Mouse (Mus musculus) stomach, postnatal 0 days (tissue): Measurements from ENCODE around the gene Sohlh1. TPM values are rescaled to one million over a fixed set of nuclear protein-coding genes. Genes with fewer than 3 reads are reported as not detected.

ENCODE experiments used
- ATAC-seq: fragments of 200-750 bp; cut with Nextera tagmentation; 2 replicates; pipeline ENCODE4 v1.8.0; 2017; ENCODE audit not compliant: low FRiP score, low TSS enrichment
- DNase-seq: peaks from one replicate; pipeline ENCODE4 v3.0.0-alpha.2; 2016; ENCODE audit warnings: low spot score
- H3K27ac ChIP-seq: fragments of 300-500 bp; sonication (generic); replicated peaks from 2 replicates; pipeline ENCODE4 v1.5.1; 2014; ENCODE audit warnings: mild to moderate bottlenecking, control low read depth
- H3K27me3 ChIP-seq: fragments of 300-500 bp; sonication (generic); 2 replicates; pipeline ENCODE4 v1.6.1; 2014; ENCODE audit warnings: low read length; ENCODE audit not compliant: control insufficient read depth, insufficient read depth
- H3K36me3 ChIP-seq: fragments of 300-500 bp; sonication (generic); 2 replicates; pipeline ENCODE4 v1.6.1; 2014; ENCODE audit warnings: low read length, mixed read lengths; ENCODE audit not compliant: control insufficient read depth, insufficient read depth
- H3K4me1 ChIP-seq: fragments of 300-500 bp; sonication (generic); replicated peaks from 2 replicates; pipeline ENCODE4 v1.6.1; 2014; ENCODE audit warnings: antibody characterized with exemption; ENCODE audit not compliant: control insufficient read depth, insufficient read depth
- H3K4me2 ChIP-seq: fragments of 300-500 bp; sonication (generic); replicated peaks from 2 replicates; pipeline ENCODE4 v1.6.1; 2014; ENCODE audit warnings: low read depth, mild to moderate bottlenecking, control low read depth, moderate library complexity
- H3K4me3 ChIP-seq: fragments of 300-500 bp; sonication (generic); 2 replicates; pipeline ENCODE4 v1.5.1; 2014; ENCODE audit warnings: low read depth, low read length, control low read depth
- H3K9ac ChIP-seq: fragments of 300-500 bp; sonication (generic); 2 replicates; pipeline ENCODE4 v1.6.1; 2014; ENCODE audit warnings: mild to moderate bottlenecking, low read length, control low read depth, mixed read lengths
- H3K9me3 ChIP-seq: fragments of 300-500 bp; sonication (generic); 2 replicates; pipeline ENCODE4 v1.6.1; 2016; ENCODE audit warnings: low read length; ENCODE audit not compliant: control insufficient read depth
- CTCF ChIP-seq: IDR thresholded peaks from 2 replicates; pipeline ENCODE4 v1.5.1; 2016; ENCODE audit warnings: antibody characterized with exemption, low read depth, mild to moderate bottlenecking, moderate library complexity
- EP300 ChIP-seq: optimal IDR thresholded peaks from 2 replicates; pipeline ENCODE3; 2016; ENCODE audit warnings: antibody characterized with exemption
- WGBS: fragments of 180-500 bp; shearing (Covaris S2); extraction: QIAGEN DNeasy Blood & Tissue Kit; methylation state at CpG from one replicate; pipeline ENCODE4 v1.1.7; 2014; 5-methylcytosine and 5-hydroxymethylcytosine counted together
- polyA plus RNA-seq: library from polyadenylated mRNA; unstranded; fragments of >200 nt; fragmentation: Nextera tagmentation; extraction: Ambion mirVana; gene quantifications from 2 replicates; pipeline ENCODE4 v1.2.1, GENCODE M21; 2015

Gene Sohlh1
- polyA plus RNA-seq, 1 experiment from 2014 or later, result 0.10 TPM

DNA sequence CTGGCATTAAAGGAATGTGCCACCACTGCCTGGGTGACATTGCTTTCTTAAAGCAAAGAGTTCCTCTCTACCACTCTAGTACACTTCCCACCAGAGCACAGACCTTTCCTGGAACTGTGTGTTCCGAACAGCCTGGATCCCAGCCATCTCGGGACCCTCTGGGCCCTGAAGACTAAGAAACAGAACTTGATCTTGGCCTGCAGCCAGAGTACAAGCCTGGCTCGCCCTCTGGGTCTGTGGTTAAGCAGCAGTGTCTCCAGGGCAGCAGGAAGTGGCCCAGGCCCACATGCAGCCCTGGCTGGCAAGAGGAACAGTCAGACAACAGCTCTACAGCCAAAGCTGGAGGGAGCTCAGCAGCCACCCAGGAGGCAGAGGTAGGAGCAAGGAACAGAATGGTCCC lies 5.6 kb upstream of the Sohlh1 start:
- no peak overlapping the region for H3K4me2 ChIP-seq
- H3K4me3 ChIP-seq, result no peak overlapping the region
- no peaks in the 10 kb centered on the region for H3K27me3 ChIP-seq
- no peaks in the 10 kb centered on the region for H3K36me3 ChIP-seq
- H3K27ac ChIP-seq, result no peak overlapping the region
- H3K4me1 ChIP-seq, result no peaks in the 10 kb centered on the region
- DNase-seq (no peak), ATAC-seq (no peak)
- H3K9me3 ChIP-seq, result no peaks in the 10 kb centered on the region
- TF ChIP-seq EP300 (no peak), CTCF (no peak)
- 34% methylated on average over 3 of the region's 3 CpGs for WGBS
- no peak overlapping the region for H3K9ac ChIP-seq

DNA sequence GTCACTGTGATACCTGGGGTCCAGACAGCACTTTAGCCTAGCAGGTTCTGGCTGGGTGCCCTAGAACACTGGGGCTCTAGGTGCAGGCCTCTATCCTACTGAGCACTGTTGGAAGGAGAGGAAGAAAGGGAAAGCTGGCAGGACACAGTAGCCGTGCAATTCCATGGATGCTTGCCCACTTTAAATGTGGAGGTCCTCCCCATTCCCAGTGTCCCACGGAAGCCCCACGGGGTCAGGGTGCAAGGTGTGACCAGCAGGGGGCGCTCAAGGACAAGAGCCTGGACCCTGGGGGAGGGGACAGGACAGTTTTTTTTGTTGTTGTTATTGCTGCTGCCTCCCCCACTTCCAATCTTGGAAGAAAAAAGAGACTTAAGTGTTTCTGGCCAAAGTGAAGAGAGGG lies 3.3 kb upstream of the Sohlh1 start:
- 16% methylated on average over 4 of the region's 4 CpGs for WGBS
- Histone ChIP-seq H3K27ac (no peak overlapping the region), H3K4me1 (no peaks in the 10 kb centered on the region), H3K36me3 (no peaks in the 10 kb centered on the region), H3K9me3 (no peaks in the 10 kb centered on the region), H3K4me2 (no peak overlapping the region), H3K4me3 (no peak overlapping the region), H3K27me3 (no peaks in the 10 kb centered on the region), H3K9ac (no peak overlapping the region)
- DNase-seq, result peak; percentile 35
- TF ChIP-seq CTCF (peak; percentile 71), EP300 (no peak)
- ATAC-seq, result no peak

- Histone ChIP-seq H3K4me3 (no peak overlapping the region), H3K4me1 (no peaks in the 10 kb centered on the region), H3K27me3 (no peaks in the 10 kb centered on the region), H3K27ac (no peak overlapping the region), H3K4me2 (no peak overlapping the region), H3K36me3 (no peaks in the 10 kb centered on the region), H3K9me3 (no peaks in the 10 kb centered on the region), H3K9ac (no peak overlapping the region)
- no peak for ATAC-seq
- no peak for TF ChIP-seq CTCF
- no peak for TF ChIP-seq EP300
- no peak for DNase-seq
- 69% methylated on average over 8 of the region's 8 CpGs for WGBS
Observed at GRCm38 (mm10) chr2:25846516-25846915, 532 bp downstream of the Sohlh1 start.

DNA sequence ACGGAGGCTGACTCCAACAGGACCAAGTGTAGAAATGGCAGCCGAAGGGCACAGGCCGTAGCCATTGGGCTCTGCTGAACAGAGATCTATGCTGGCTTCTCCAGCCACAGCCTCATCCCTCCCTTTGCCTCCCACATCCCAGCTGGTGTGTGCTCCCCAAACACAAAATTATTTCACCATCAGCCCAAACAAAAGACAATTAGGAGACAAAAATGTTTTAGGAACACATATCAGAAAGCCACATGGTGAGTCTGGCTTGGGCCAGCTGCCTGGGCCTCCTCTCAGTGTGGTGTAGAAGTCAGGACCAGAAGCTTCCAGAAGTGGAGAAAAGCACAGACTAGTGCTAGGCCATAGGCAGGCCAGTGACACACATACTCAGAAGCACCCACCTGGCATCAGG lies 3.0 kb downstream of the Sohlh1 start:
- Histone ChIP-seq H3K9me3 (no peaks in the 10 kb centered on the region), H3K27ac (no peak overlapping the region), H3K4me1 (no peaks in the 10 kb centered on the region), H3K4me3 (no peak overlapping the region), H3K9ac (no peak overlapping the region), H3K27me3 (no peaks in the 10 kb centered on the region), H3K4me2 (no peak overlapping the region), H3K36me3 (no peaks in the 10 kb centered on the region)
- DNase-seq (no peak), ATAC-seq (no peak)
- 81% methylated on average over 3 of the region's 3 CpGs for WGBS
- TF ChIP-seq EP300 (no peak), CTCF (no peak)

- no peak overlapping the region for H3K4me2 ChIP-seq
- DNase-seq (no peak), ATAC-seq (no peak)
- no peak for TF ChIP-seq CTCF
- TF ChIP-seq EP300, result no peak
- H3K4me1 ChIP-seq, result no peaks in the 10 kb centered on the region
- H3K27ac ChIP-seq, result no peak overlapping the region
- H3K4me3 ChIP-seq, result no peak overlapping the region
- H3K36me3 ChIP-seq, result no peaks in the 10 kb centered on the region
- no peaks in the 10 kb centered on the region for H3K27me3 ChIP-seq
- 75% methylated on average over 1 of the region's 1 CpGs for WGBS
- H3K9me3 ChIP-seq, result no peaks in the 10 kb centered on the region
- no peak overlapping the region for H3K9ac ChIP-seq
Observed at GRCm38 (mm10) chr2:25842758-25843157, 4.3 kb downstream of the Sohlh1 start.

DNA sequence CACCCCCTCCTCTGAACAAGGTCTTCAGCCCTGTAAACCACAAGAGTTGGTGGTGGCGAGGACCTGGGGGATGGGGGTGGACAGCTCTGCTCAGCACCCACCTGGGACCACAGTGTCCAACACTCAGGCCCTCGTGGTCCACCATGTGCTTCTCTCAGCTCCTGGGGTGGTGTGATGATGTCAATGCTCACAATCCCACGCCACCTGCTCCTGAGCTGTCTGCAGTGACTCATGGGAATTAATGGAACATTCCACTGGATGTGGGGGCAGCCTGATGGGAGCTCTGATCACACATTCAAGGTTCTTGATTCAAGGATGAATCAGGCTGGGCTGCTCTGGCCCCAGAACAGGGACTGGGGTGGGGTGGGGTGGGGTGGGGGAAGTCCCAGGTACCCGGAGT lies 4.9 kb downstream of the Sohlh1 start:
- no peaks in the 10 kb centered on the region for H3K36me3 ChIP-seq
- H3K27me3 ChIP-seq, result no peaks in the 10 kb centered on the region
- ATAC-seq (no peak), DNase-seq (no peak)
- H3K9me3 ChIP-seq, result no peaks in the 10 kb centered on the region
- no peak overlapping the region for H3K4me3 ChIP-seq
- 54% methylated on average over 4 of the region's 4 CpGs for whole genome bisulfite sequencing
- no peak overlapping the region for H3K4me2 ChIP-seq
- H3K9ac ChIP-seq, result no peak overlapping the region
- H3K27ac ChIP-seq, result no peak overlapping the region
- H3K4me1 ChIP-seq, result no peaks in the 10 kb centered on the region
- TF ChIP-seq CTCF (no peak), EP300 (no peak)
